Mouse (Mus musculus) cerebral cortex, adult 2 months (tissue): ENCODE measurements around the gene Matk.

Experiments used
- WGBS: fragments of 180-500 bp; shearing (Covaris S2); methylation state at CpG from one replicate; pipeline ENCODE4 v1.1.7; 2018; 5-methylcytosine and 5-hydroxymethylcytosine counted together

Gene Matk

GRCm38 (mm10) chr10:81242021-81242420 is 10.7 kb upstream of the Matk start:
- WGBS = 87% methylated on average over 16 of the region's 16 CpGs

- WGBS = 84% methylated on average over 4 of the region's 4 CpGs
Measured at GRCm38 (mm10) chr10:81244146-81244545, 8.6 kb upstream of the Matk start.

GRCm38 (mm10) chr10:81244595-81244994 is 8.1 kb upstream of the Matk start:
- 7% methylated on average over 17 of the region's 17 CpGs for WGBS

- 72% methylated on average over 6 of the region's 6 CpGs for WGBS
Measured at GRCm38 (mm10) chr10:81245166-81245565, 7.6 kb upstream of the Matk start.

- 95% methylated on average over 2 of the region's 2 CpGs for WGBS
Measured at GRCm38 (mm10) chr10:81247804-81248203, 4.9 kb upstream of the Matk start.

GRCm38 (mm10) chr10:81249442-81249841 is 3.3 kb upstream of the Matk start:
- WGBS = 87% methylated on average over 8 of the region's 8 CpGs

- 36% methylated on average over 1 of the region's 1 CpGs for WGBS
Measured at GRCm38 (mm10) chr10:81254886-81255285, 2.2 kb downstream of the Matk start.

GRCm38 (mm10) chr10:81257158-81258039 is 4.7 kb downstream of the Matk start:
- WGBS = 1% methylated on average over 62 of the region's 62 CpGs

GRCm38 (mm10) chr10:81259225-81259884 is 6.6 kb downstream of the Matk start:
- 26% methylated on average over 21 of the region's 21 CpGs for WGBS

GRCm38 (mm10) chr10:81261025-81261424 is 8.3 kb downstream of the Matk start:
- 85% methylated on average over 4 of the region's 4 CpGs for WGBS

- WGBS = 86% methylated on average over 8 of the region's 8 CpGs
Measured at GRCm38 (mm10) chr10:81265540-81265939, 12.8 kb downstream of the Matk start.

GRCm38 (mm10) chr10:81266211-81267105 is 13.7 kb downstream of the Matk start, which contains the start of the genes Mrpl54 and Apba3:
TSS of gene Mrpl54 (minus strand) at chr10:81266934.
TSS of gene Apba3 (plus strand) at chr10:81266960.
- WGBS = under 1% methylated on average over 48 of the region's 48 CpGs

GRCm38 (mm10) chr10:81268056-81268455 is 15.3 kb downstream of the Matk start:
- WGBS = 3% methylated on average over 23 of the region's 23 CpGs

GRCm38 (mm10) chr10:81268643-81269412 is 16.1 kb downstream of the Matk start:
- WGBS = 81% methylated on average over 16 of the region's 16 CpGs

- WGBS = 92% methylated on average over 21 of the region's 21 CpGs
Measured at GRCm38 (mm10) chr10:81272356-81272755, 19.6 kb downstream of the Matk start.

- 95% methylated on average over 19 of the region's 19 CpGs for WGBS
Measured at GRCm38 (mm10) chr10:81273842-81274241, 21.1 kb downstream of the Matk start.

- WGBS = 75% methylated on average over 22 of the region's 22 CpGs
Measured at GRCm38 (mm10) chr10:81277676-81278075, 24.9 kb downstream of the Matk start.

GRCm38 (mm10) chr10:81279496-81279895 is 26.8 kb downstream of the Matk start:
- WGBS = 55% methylated on average over 10 of the region's 10 CpGs

- WGBS = 79% methylated on average over 6 of the region's 6 CpGs
Measured at GRCm38 (mm10) chr10:81284189-81284588, 31.5 kb downstream of the Matk start.

- 26% methylated on average over 17 of the region's 17 CpGs for WGBS
Measured at GRCm38 (mm10) chr10:81284719-81285118, 32.0 kb downstream of the Matk start.
